Mouse (Mus musculus) central nervous system, embryonic 14 days (tissue): Measurements from ENCODE around the gene Per1. TPM values are rescaled to one million over a fixed set of nuclear protein-coding genes. Genes with fewer than 3 reads are reported as not detected.

Experiments
- polyA plus RNA-seq: library from polyadenylated mRNA; depleted of rRNA; stranded (reverse); fragments of >200 nt; gene quantifications from 2 replicates; pipeline ENCODE4 v1.2.3, GENCODE M21; 2012; rRNA removed

Per1 gene
- polyA plus RNA-seq: 11.7 and 14.5 TPM in 2 replicates

GRCm38 (mm10) chr11:69094697-69095429 is at the start of gene Per1:
Per1 (plus strand) TSS chr11:69095217.

GRCm38 (mm10) chr11:69045531-69046394 is 49.3 kb upstream of the Per1 start, which contains the start of gene Aurkb:
Aurkb (plus strand) TSS chr11:69045647.

GRCm38 (mm10) chr11:69059357-69059974 is 35.6 kb upstream of the Per1 start, which contains the start of gene Borcs6:
Borcs6 (plus strand) TSS chr11:69059717.

GRCm38 (mm10) chr11:69070590-69071222 is 24.3 kb upstream of the Per1 start, which contains the start of gene Tmem107:
Tmem107 (plus strand) TSS chr11:69070806.

GRCm38 (mm10) chr11:69088103-69088855 is 6.7 kb upstream of the Per1 start, which contains the start of gene Vamp2:
Vamp2 (plus strand) TSS chr11:69088490.

GRCm38 (mm10) chr11:69120221-69121000 is 25.4 kb downstream of the Per1 start, which contains the start of gene Hes7:
Hes7 (plus strand) TSS chr11:69120404.

GRCm38 (mm10) chr11:69122336-69122951 is 27.4 kb downstream of the Per1 start, which contains the start of gene 9130213A22Rik:
9130213A22Rik (minus strand) TSS chr11:69122589.

GRCm38 (mm10) chr11:69125852-69125918 is 30.7 kb downstream of the Per1 start, which contains the start of gene Aloxe3:
Aloxe3 (plus strand) TSS chr11:69125896.

GRCm38 (mm10) chr11:69156800-69157199 is 61.8 kb downstream of the Per1 start, which contains the start of gene Alox12b:
Alox12b (plus strand) TSS chr11:69156989.

Other genes starting within 250 kb of the Per1 start
- 64.1 and 65.1 TPM in 2 replicates for gene Ndel1, start 223.4 kb upstream of the Per1 start, polyA plus RNA-seq
- gene Rnf222, start 206.7 kb upstream of the Per1 start, polyA plus RNA-seq: 0.05 and 0.09 TPM in 2 replicates
- 2,655 and 2,766 TPM in 2 replicates for gene Rpl26, start 193.6 kb upstream of the Per1 start, polyA plus RNA-seq
- gene Odf4, start 168.1 kb upstream of the Per1 start, polyA plus RNA-seq: 3.6 and 4.4 TPM in 2 replicates
- gene Arhgef15, start 137.7 kb upstream of the Per1 start, polyA plus RNA-seq: 25.8 and 37.0 TPM in 2 replicates
- 2.8 and 4.0 TPM in 2 replicates for gene Slc25a35, start 127.1 kb upstream of the Per1 start, polyA plus RNA-seq
- 28.5 and 29.6 TPM in 2 replicates for gene Rangrf, start 120.0 kb upstream of the Per1 start, polyA plus RNA-seq
- 22.2 and 22.3 TPM in 2 replicates for gene Pfas, start 86.8 kb upstream of the Per1 start, polyA plus RNA-seq
- gene Ctc1, start 79.3 kb upstream of the Per1 start, polyA plus RNA-seq: 113 and 118 TPM in 2 replicates
- gene Aurkb, start 49.6 kb upstream of the Per1 start, polyA plus RNA-seq: 64.2 and 75.8 TPM in 2 replicates
- 18.7 and 19.3 TPM in 2 replicates for gene Borcs6, start 35.5 kb upstream of the Per1 start, polyA plus RNA-seq
- gene Tmem107, start 24.4 kb upstream of the Per1 start, polyA plus RNA-seq: 28.7 and 30.3 TPM in 2 replicates
- 230 and 263 TPM in 2 replicates for gene Vamp2, start 6.7 kb upstream of the Per1 start, polyA plus RNA-seq
- 0.32 and 0.58 TPM in 2 replicates for gene Hes7, start 25.2 kb downstream of the Per1 start, polyA plus RNA-seq
- gene 9130213A22Rik, start 27.4 kb downstream of the Per1 start, polyA plus RNA-seq: 0.36 and 0.44 TPM in 2 replicates
- 2.3 and 2.7 TPM in 2 replicates for gene Aloxe3, start 30.7 kb downstream of the Per1 start, polyA plus RNA-seq
- 0.11 and 0.23 TPM in 2 replicates for gene Alox12b, start 61.8 kb downstream of the Per1 start, polyA plus RNA-seq
- gene Alox8, start 102.6 kb downstream of the Per1 start, polyA plus RNA-seq: 0.02 and 0.25 TPM in 2 replicates
- gene Gucy2e, start 141.8 kb downstream of the Per1 start, polyA plus RNA-seq: 0.18 and 0.24 TPM in 2 replicates
- gene Cntrob, start 228.6 kb downstream of the Per1 start, polyA plus RNA-seq: 51.8 and 63.1 TPM in 2 replicates
- gene Trappc1, start 228.8 kb downstream of the Per1 start, polyA plus RNA-seq: 148 and 155 TPM in 2 replicates
- gene Kcnab3, start 231.0 kb downstream of the Per1 start, polyA plus RNA-seq: 8.7 and 9.2 TPM in 2 replicates
- gene Rnf227, start 245.2 kb downstream of the Per1 start, polyA plus RNA-seq: 88.1 and 91.3 TPM in 2 replicates